Mouse (Mus musculus): Measurements from ENCODE around the gene Hbq1b.

- TF ChIP-seq CTCF (IDR thresholded peaks at IDR 0.05; ENCODE audit: borderline replicate concordance, insufficient read depth, low read depth, low read length) (no peak), POLR2A (IDR thresholded peaks at IDR 0.05; ENCODE audit: borderline replicate concordance, insufficient read depth, low read length) (no peak)
These were observed 38.4 kb upstream of the Hbq1b start for GRCm38 (mm10) chr11:32248350-32248749.

All from cerebellum, adult 2 months (tissue).